Mouse (Mus musculus): ENCODE measurements at regions not wholly inside any gene's neighbourhood (a gene's known extent, or its start where the extent isn't known, plus 50 kb on each side); places are given as distances from the start of the nearest gene placed in this dataset.

DNA sequence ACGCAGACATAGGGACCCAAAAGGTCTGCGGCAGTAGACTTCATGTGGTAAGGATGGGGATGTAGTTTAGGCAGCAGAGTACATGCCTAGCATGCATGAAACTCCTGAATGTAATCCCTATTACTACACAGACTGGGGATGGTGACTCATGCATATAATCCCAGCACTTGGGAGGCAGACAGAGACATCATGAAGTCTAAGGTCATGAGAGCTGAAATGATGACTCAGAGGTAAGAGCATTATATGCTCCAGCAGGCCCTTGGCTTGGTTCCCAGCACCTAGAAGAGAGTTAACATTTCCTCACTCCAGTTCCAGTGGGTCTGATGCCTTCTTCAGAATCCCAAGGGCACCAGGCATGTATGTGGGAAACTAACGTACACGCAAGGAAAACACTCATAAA is 412.2 kb downstream of the 1810013L24Rik start:
- DNase-seq (ENCODE audit: low spot score in 2 of 2): no peak

DNA sequence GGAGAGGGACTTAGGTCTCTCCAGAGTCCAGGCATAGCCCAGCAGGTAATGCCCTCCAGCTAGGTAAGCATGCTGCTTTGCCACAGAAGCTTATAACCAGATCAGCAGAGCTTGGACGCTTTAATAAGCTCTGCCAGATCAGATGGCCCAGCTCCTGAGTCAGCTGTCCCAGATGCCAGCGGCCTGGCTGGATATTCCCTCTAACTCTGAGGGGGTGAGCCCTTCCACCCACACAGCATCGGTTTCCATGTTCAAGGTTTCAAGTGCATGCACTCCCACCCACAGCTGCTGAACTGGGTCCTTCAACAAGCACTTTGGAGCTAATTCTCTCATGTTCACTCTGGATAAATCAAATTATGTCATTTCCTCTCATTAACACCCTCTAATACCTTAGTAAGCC is 417.3 kb downstream of the 1810013L24Rik start:
- DNase-seq (ENCODE audit: low spot score in 2 of 2): peak; percentile 15 to 63

DNA sequence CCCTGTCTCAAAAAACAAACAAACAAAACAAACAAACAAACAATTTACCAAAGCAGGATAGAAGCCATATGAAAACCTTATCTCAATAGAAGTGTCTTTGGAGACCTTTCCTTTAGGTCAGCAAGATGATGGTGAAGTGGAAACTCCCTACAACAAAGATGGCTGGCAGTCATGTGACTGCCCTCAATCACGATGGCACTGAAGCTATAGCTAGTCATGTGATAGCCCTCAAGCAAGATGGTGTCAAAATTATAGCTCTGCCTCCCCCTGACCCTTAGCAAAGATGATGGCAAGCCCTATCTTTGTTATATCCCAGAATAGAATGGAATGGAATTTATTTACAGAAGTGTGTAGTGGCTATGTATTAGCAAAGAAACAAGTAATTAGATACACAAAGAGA is 423.2 kb downstream of the 1810013L24Rik start:
- DNase-seq (ENCODE audit: low spot score in 2 of 2): no peak

DNA sequence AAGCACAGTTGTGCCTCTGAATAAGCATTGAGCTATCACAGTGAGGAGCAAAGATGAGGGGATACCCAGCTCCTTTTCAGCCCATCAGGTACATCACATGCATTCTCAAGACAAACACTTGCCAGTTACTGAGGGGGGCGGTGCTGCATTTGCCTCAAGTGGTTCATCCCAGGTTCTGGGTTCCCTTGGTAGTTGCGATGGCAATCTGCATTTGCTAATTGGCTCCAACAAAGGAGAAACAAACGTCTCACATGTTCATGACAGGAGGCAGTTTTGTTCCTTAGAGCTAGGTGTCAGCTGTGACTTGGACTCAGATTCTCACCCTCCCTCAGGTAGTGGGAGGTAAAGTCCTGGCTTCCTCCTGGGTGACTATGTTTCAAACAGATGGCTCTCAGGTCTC is 425.5 kb downstream of the 1810013L24Rik start:
- no peak for DNase-seq (ENCODE audit: low spot score in 2 of 2)

- DNase-seq (ENCODE audit: low spot score in 2 of 2): no peak
Observed at GRCm38 (mm10) chr16:9260966-9261365, 431.1 kb downstream of the 1810013L24Rik start.

DNA sequence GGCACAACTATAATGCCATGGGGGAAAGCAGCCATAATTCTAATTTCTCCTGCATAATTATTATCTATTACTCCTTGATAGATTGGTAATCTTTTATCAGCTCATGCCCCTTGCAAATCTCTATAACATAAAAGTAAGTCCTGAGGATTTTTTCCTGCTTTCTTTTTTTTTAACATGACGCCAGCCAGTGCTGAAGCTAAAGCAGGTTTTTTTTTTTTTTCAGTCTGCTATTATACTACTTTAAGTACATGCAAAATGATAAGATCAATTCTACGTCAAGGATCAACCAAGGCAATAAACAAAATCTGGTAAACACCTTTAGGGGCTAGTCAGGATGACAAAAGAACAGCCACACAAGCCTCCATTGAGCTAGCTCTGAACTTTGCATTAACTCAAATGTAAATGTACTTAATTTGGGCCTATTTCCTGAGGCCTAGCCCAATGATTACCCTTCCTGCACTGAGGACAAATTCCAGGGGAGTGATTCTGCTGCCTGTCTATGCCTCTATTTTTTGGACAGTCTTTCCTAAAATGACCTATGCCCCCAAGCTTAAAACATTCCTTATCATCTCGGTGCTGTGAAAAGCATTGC is 434.8 kb downstream of the 1810013L24Rik start:
- no peak for DNase-seq (ENCODE audit: low spot score in 2 of 2)

DNA sequence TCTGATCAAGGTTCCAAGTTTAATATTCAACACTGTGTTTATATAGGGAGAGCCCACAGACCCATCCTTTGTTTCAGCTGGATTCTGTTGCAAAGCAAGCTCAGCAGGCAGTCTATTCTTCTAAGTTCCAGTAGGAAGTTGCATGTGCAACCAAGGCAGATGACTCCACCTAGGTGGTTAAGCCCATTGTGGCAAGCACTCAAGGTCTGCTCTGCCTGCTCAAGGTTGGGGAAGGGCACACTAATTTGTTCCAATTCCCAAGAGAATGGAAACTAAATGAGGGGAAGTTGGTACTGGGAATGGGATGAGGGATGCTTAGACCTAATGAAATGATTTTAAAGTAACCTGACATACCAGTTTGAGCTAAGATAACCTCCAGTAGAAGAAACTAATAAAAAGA is 437.3 kb downstream of the 1810013L24Rik start:
- DNase-seq (ENCODE audit: low spot score in 2 of 2): no peak

- DNase-seq (ENCODE audit: low spot score in 2 of 2): no peak
Observed at GRCm38 (mm10) chr16:9270099-9270498, 440.2 kb downstream of the 1810013L24Rik start.

DNA sequence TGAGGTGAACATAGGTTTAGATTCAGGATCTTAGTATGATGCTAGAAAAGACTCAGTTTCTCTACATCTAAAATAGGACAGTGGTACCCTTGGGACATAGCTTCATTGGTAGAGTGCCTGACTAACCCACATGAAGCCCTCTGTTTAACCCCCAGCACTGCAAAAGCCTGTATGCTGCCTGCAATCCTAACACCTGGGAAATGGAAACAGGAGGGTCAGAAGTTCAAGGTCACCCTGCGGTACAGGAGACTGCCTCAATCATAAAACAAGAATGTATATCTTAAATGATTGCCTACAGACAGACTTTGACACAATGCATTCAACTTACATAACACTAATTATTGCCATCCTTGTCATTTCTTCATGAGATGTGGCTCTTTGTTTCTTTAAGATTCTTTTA is 440.8 kb downstream of the 1810013L24Rik start:
- no peak for DNase-seq (ENCODE audit: low spot score in 2 of 2)

DNA sequence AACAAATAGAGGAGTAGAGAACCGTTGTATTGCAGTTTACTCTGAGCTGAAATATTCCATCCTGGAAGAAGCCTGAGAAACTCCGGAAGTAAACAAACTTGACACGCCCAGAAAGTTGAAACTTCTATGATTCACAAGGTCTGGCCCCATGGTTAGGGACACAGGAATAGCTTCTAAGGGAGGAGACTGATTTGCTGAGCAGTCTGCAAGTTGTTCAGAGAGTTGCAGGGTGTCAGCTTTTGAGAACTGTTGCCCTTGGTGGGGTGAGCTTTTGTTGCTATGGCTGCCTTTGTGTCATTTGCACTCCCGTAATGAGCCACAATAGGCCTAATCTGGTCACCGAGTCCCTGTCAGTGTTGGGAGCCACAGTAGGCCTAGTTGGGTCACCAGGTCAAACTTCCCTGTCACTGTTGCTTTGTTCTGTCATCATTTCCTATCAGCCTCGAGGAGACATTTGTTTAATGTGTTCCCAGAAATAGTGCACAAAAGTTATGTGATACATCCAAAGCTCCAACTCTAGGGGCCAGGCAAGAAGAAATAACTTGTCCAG is 443.9 kb downstream of the 1810013L24Rik start:
- DNase-seq (ENCODE audit: low spot score in 2 of 2): no peak

- DNase-seq (ENCODE audit: low spot score in 2 of 2): no peak
Observed at GRCm38 (mm10) chr16:9274583-9275100, 444.7 kb downstream of the 1810013L24Rik start.

GRCm38 (mm10) chr16:9275426-9275825 is 445.5 kb downstream of the 1810013L24Rik start:
- DNase-seq (ENCODE audit: low spot score in 2 of 2): no peak

GRCm38 (mm10) chr16:9277064-9277463 is 447.2 kb downstream of the 1810013L24Rik start:
- no peak for DNase-seq (ENCODE audit: low spot score in 2 of 2)

GRCm38 (mm10) chr16:9279726-9280125 is 449.8 kb downstream of the 1810013L24Rik start:
- no peak for DNase-seq (ENCODE audit: low spot score in 2 of 2)

- DNase-seq (ENCODE audit: low spot score in 2 of 2): no peak
Observed at GRCm38 (mm10) chr16:9280431-9280830, 450.5 kb downstream of the 1810013L24Rik start.

GRCm38 (mm10) chr16:9280931-9281330 is 451.0 kb downstream of the 1810013L24Rik start:
- peak; percentile 87 to 92 for DNase-seq (ENCODE audit: low spot score in 2 of 2)

- no peak for DNase-seq (ENCODE audit: low spot score in 2 of 2)
Observed at GRCm38 (mm10) chr16:9284423-9284822, 454.5 kb downstream of the 1810013L24Rik start.

GRCm38 (mm10) chr16:9285921-9286320 is 456.0 kb downstream of the 1810013L24Rik start:
- DNase-seq (ENCODE audit: low spot score in 2 of 2): no peak

GRCm38 (mm10) chr16:9287557-9287956 is 457.7 kb downstream of the 1810013L24Rik start:
- DNase-seq (ENCODE audit: low spot score in 2 of 2): no peak

- DNase-seq (ENCODE audit: low spot score in 2 of 2): no peak
Observed at GRCm38 (mm10) chr16:9291356-9292020, 461.6 kb downstream of the 1810013L24Rik start.

GRCm38 (mm10) chr16:9303134-9303533 is 473.2 kb downstream of the 1810013L24Rik start:
- DNase-seq (ENCODE audit: low spot score in 2 of 2): no peak

DNA sequence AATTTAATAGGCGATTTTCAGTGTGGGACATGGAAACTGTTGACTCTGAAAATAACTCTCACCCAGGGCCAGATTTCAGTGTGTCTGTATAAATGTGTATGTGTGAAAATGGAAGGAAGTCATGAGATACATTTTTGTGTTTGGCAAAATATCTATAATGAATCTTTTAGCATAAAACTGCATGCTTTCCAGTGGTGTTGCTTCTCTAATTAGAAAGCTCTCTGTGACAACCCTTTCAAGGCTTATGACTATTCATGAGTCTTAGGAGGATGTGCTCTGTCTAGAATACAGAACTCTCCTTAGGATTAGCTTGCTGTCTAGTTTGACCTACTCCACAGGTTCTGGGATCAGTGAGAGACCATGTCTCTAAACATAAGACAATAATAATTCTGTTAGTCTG is 474.2 kb downstream of the 1810013L24Rik start:
- no peak for DNase-seq (ENCODE audit: low spot score in 2 of 2)

DNA sequence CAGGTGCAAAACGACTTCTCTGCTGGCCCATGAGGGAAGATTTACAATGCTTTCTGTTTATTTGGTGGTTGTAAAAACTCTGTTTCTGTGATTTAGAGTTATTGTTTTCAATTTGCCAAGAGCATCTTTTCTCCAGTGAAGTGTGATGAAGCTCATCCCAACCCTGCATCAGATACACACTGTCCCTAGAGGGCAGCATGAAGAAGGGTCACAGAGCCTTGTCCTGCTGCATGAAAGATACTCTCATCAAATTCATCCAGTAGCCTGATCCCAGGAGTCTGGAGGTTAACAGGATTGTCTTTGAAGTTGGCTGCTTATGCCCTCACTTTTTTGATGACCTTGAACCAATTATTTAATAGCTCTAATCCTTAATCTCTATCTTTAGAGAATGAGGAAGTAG is 480.8 kb downstream of the 1810013L24Rik start:
- DNase-seq (ENCODE audit: low spot score in 2 of 2): peak in 1 of 2 experiments; percentile 7
